Mouse (Mus musculus): ENCODE measurements around the gene Tspoap1. TPM values are rescaled to one million over a fixed set of nuclear protein-coding genes. Genes with fewer than 3 reads are reported as not detected.
A peak's percentile ranks its signal among the peaks of the same experiment; 100 is the strongest.

The Tspoap1 gene
- polyA plus RNA-seq, 1 experiment from 2014 or later = 19.9 TPM

GRCm38 (mm10) chr11:87736647-87737134 lies 23.6 kb upstream of the Tspoap1 start:
- Histone ChIP-seq H3K4me3 (ENCODE audit: low read depth, low read length) (peak overlapping the region; percentile 67), H3K4me2 (ENCODE audit: low read depth, low read length, severe bottlenecking) (peak overlapping the region; percentile 88), H3K9ac (ENCODE audit: low read length) (peak overlapping the region; percentile 68), H3K9me3 (ENCODE audit: control insufficient read depth, low read length) (no peaks in the 10 kb centered on the region), H3K36me3 (ENCODE audit: control insufficient read depth, insufficient read depth, low read length) (no peaks in the 10 kb centered on the region), H3K27ac (ENCODE audit: low read depth, low read length) (peak overlapping the region; percentile 50; the same call in 1 of the 2 replicates), H3K27me3 (ENCODE audit: control insufficient read depth, insufficient read depth, low read length) (no peaks in the 10 kb centered on the region; the same call in 1 of the 2 replicates), H3K4me1 (replicated peaks; ENCODE audit: control insufficient read depth, insufficient read depth, low read length) (peaks cover 3% of the 10 kb centered on the region; the same call in 1 of the 2 replicates)
- 3% methylated on average over 31 of the region's 31 CpGs for WGBS
- ATAC-seq (replicated peaks; ENCODE audit: low FRiP score) (peak; percentile 74), DNase-seq (ENCODE audit: low spot score) (peak; percentile 82)

GRCm38 (mm10) chr11:87737175-87737740 lies 23.1 kb upstream of the Tspoap1 start, which contains the start of gene Supt4a:
Supt4a (plus strand) TSS chr11:87737552.
- ATAC-seq (replicated peaks; ENCODE audit: low FRiP score) = peak; percentile 93

GRCm38 (mm10) chr11:87743691-87744090 lies 16.6 kb upstream of the Tspoap1 start:
- Histone ChIP-seq H3K4me1 (replicated peaks; ENCODE audit: control insufficient read depth, insufficient read depth, low read length) (no peaks in the 10 kb centered on the region), H3K27me3 (ENCODE audit: control insufficient read depth, insufficient read depth, low read length) (no peaks in the 10 kb centered on the region), H3K9ac (ENCODE audit: low read length) (no peak overlapping the region), H3K36me3 (ENCODE audit: control insufficient read depth, insufficient read depth, low read length) (no peaks in the 10 kb centered on the region), H3K4me2 (ENCODE audit: low read depth, low read length, severe bottlenecking) (no peak overlapping the region), H3K4me3 (ENCODE audit: low read depth, low read length) (no peak overlapping the region), H3K27ac (ENCODE audit: low read depth, low read length) (no peak overlapping the region), H3K9me3 (ENCODE audit: control insufficient read depth, low read length) (no peaks in the 10 kb centered on the region)
- ATAC-seq (replicated peaks; ENCODE audit: low FRiP score) (no peak), DNase-seq (ENCODE audit: low spot score) (no peak)
- WGBS = 96% methylated on average over 3 of the region's 3 CpGs

More at GRCm38 (mm10) chr11:87737175-87737740, 23.1 kb upstream of the Tspoap1 start, which contains the start of gene Supt4a:
- DNase-seq (ENCODE audit: low spot score) = peak; percentile 99
- under 1% methylated on average over 54 of the region's 57 CpGs for WGBS
- H3K4me1 ChIP-seq (replicated peaks; ENCODE audit: control insufficient read depth, insufficient read depth, low read length) = peaks cover 3% of the 10 kb centered on the region; the same call in 1 of the 2 replicates
- H3K4me3 ChIP-seq (ENCODE audit: low read depth, low read length) = peak within 1 kb of the TSS; percentile 67
- peak within 1 kb of the TSS; percentile 88 for H3K4me2 ChIP-seq (ENCODE audit: low read depth, low read length, severe bottlenecking)
- H3K27ac ChIP-seq (ENCODE audit: low read depth, low read length) = peak within 1 kb of the TSS; percentile 50; the same call in 1 of the 2 replicates
- H3K9me3 ChIP-seq (ENCODE audit: control insufficient read depth, low read length) = no peaks in the 10 kb centered on the region
- H3K36me3 ChIP-seq (ENCODE audit: control insufficient read depth, insufficient read depth, low read length) = no peaks in the 10 kb centered on the region
- H3K9ac ChIP-seq (ENCODE audit: low read length) = peak within 1 kb of the TSS; percentile 68
- no peaks in the 10 kb centered on the region; the same call in 1 of the 2 replicates for H3K27me3 ChIP-seq (ENCODE audit: control insufficient read depth, insufficient read depth, low read length)

GRCm38 (mm10) chr11:87744964-87745363 lies 15.4 kb upstream of the Tspoap1 start:
- no peak overlapping the region for H3K27ac ChIP-seq (ENCODE audit: low read depth, low read length)
- H3K4me3 ChIP-seq (ENCODE audit: low read depth, low read length) = no peak overlapping the region
- H3K9me3 ChIP-seq (ENCODE audit: control insufficient read depth, low read length) = no peaks in the 10 kb centered on the region
- DNase-seq (ENCODE audit: low spot score) (no peak), ATAC-seq (replicated peaks; ENCODE audit: low FRiP score) (no peak)
- H3K4me1 ChIP-seq (replicated peaks; ENCODE audit: control insufficient read depth, insufficient read depth, low read length) = no peaks in the 10 kb centered on the region
- WGBS = 83% methylated on average over 4 of the region's 4 CpGs
- H3K4me2 ChIP-seq (ENCODE audit: low read depth, low read length, severe bottlenecking) = no peak overlapping the region
- H3K27me3 ChIP-seq (ENCODE audit: control insufficient read depth, insufficient read depth, low read length) = no peaks in the 10 kb centered on the region
- no peaks in the 10 kb centered on the region for H3K36me3 ChIP-seq (ENCODE audit: control insufficient read depth, insufficient read depth, low read length)
- H3K9ac ChIP-seq (ENCODE audit: low read length) = no peak overlapping the region

- H3K4me1 ChIP-seq (replicated peaks; ENCODE audit: control insufficient read depth, insufficient read depth, low read length) = no peaks in the 10 kb centered on the region
- H3K27ac ChIP-seq (ENCODE audit: low read depth, low read length) = no peak overlapping the region
- no peak overlapping the region for H3K4me2 ChIP-seq (ENCODE audit: low read depth, low read length, severe bottlenecking)
- no peak overlapping the region for H3K4me3 ChIP-seq (ENCODE audit: low read depth, low read length)
- no peaks in the 10 kb centered on the region for H3K27me3 ChIP-seq (ENCODE audit: control insufficient read depth, insufficient read depth, low read length)
- 83% methylated on average over 9 of the region's 9 CpGs for WGBS
- ATAC-seq (replicated peaks; ENCODE audit: low FRiP score) (no peak), DNase-seq (ENCODE audit: low spot score) (no peak)
- no peak overlapping the region for H3K9ac ChIP-seq (ENCODE audit: low read length)
- no peaks in the 10 kb centered on the region for H3K9me3 ChIP-seq (ENCODE audit: control insufficient read depth, low read length)
- no peaks in the 10 kb centered on the region for H3K36me3 ChIP-seq (ENCODE audit: control insufficient read depth, insufficient read depth, low read length)
These were observed 14.4 kb upstream of the Tspoap1 start for GRCm38 (mm10) chr11:87745632-87746555.

GRCm38 (mm10) chr11:87747312-87747711 lies 13.0 kb upstream of the Tspoap1 start:
- no peaks in the 10 kb centered on the region for H3K9me3 ChIP-seq (ENCODE audit: control insufficient read depth, low read length)
- WGBS = 96% methylated on average over 4 of the region's 5 CpGs

GRCm38 (mm10) chr11:87747716-87748115 lies 12.6 kb upstream of the Tspoap1 start:
- Histone ChIP-seq H3K4me1 (replicated peaks; ENCODE audit: control insufficient read depth, insufficient read depth, low read length) (no peaks in the 10 kb centered on the region), H3K4me3 (ENCODE audit: low read depth, low read length) (no peak overlapping the region), H3K9ac (ENCODE audit: low read length) (no peak overlapping the region), H3K4me2 (ENCODE audit: low read depth, low read length, severe bottlenecking) (no peak overlapping the region), H3K27ac (ENCODE audit: low read depth, low read length) (no peak overlapping the region), H3K9me3 (ENCODE audit: control insufficient read depth, low read length) (no peaks in the 10 kb centered on the region), H3K36me3 (ENCODE audit: control insufficient read depth, insufficient read depth, low read length) (no peaks in the 10 kb centered on the region), H3K27me3 (ENCODE audit: control insufficient read depth, insufficient read depth, low read length) (no peaks in the 10 kb centered on the region)
- DNase-seq (ENCODE audit: low spot score) = no peak
- no peak for ATAC-seq (replicated peaks; ENCODE audit: low FRiP score)
- WGBS = 94% methylated on average over 7 of the region's 7 CpGs

More at GRCm38 (mm10) chr11:87747312-87747711, 13.0 kb upstream of the Tspoap1 start:
- H3K4me2 ChIP-seq (ENCODE audit: low read depth, low read length, severe bottlenecking) = no peak overlapping the region
- no peak overlapping the region for H3K27ac ChIP-seq (ENCODE audit: low read depth, low read length)
- H3K4me3 ChIP-seq (ENCODE audit: low read depth, low read length) = no peak overlapping the region
- no peaks in the 10 kb centered on the region for H3K27me3 ChIP-seq (ENCODE audit: control insufficient read depth, insufficient read depth, low read length)
- H3K36me3 ChIP-seq (ENCODE audit: control insufficient read depth, insufficient read depth, low read length) = no peaks in the 10 kb centered on the region
- no peak for DNase-seq (ENCODE audit: low spot score)
- ATAC-seq (replicated peaks; ENCODE audit: low FRiP score) = no peak
- H3K4me1 ChIP-seq (replicated peaks; ENCODE audit: control insufficient read depth, insufficient read depth, low read length) = no peaks in the 10 kb centered on the region
- H3K9ac ChIP-seq (ENCODE audit: low read length) = no peak overlapping the region
